Mouse (Mus musculus): ENCODE data around the gene Plekhm2. TPM values are rescaled to one million over a fixed set of nuclear protein-coding genes. Genes with fewer than 3 reads are reported as not detected.

Plekhm2 gene
- polyA plus RNA-seq, 1 experiment from 2014 or later, result 3.4 TPM

DNA sequence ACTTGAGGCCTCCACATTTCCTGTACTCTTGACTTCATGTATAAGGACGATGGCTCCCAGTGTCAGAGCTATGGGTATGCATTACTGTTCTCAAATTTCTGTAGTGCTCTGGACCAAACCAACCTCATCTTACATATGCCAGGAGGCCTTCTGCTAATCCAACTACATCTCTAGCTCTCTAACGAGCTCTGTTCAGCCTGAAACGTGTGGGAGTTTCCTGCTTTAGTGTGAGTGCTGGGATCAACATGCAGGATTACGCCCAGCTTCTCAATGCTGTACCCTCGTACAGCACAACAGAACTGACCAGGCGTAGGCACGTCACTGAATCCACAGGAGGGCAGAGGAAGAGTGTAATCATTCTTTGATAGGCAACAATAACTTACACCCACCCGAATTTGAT lies 21.8 kb upstream of the Plekhm2 start:
- Histone ChIP-seq H3K4me2 (no peak overlapping the region), H3K9me3 (ENCODE audit: control insufficient read depth, low read length) (no peaks in the 10 kb centered on the region), H3K4me3 (ENCODE audit: low read depth, low read length) (no peak overlapping the region), H3K4me1 (replicated peaks; ENCODE audit: control insufficient read depth, insufficient read depth, low read length) (peaks cover 5% of the 10 kb centered on the region; the same call in 1 of the 2 replicates), H3K9ac (ENCODE audit: low read depth, low read length) (no peak overlapping the region), H3K27ac (ENCODE audit: low read depth, low read length) (no peak overlapping the region), H3K27me3 (replicated peaks; ENCODE audit: control insufficient read depth, insufficient read depth, low read length) (no peaks in the 10 kb centered on the region), H3K36me3 (ENCODE audit: control insufficient read depth, insufficient read depth, low read length) (peaks cover 38% of the 10 kb centered on the region)
- ATAC-seq (replicated peaks; ENCODE audit: low FRiP score) (no peak), DNase-seq (ENCODE audit: low spot score) (no peak)
- 79% methylated on average over 8 of the region's 8 CpGs for WGBS

DNA sequence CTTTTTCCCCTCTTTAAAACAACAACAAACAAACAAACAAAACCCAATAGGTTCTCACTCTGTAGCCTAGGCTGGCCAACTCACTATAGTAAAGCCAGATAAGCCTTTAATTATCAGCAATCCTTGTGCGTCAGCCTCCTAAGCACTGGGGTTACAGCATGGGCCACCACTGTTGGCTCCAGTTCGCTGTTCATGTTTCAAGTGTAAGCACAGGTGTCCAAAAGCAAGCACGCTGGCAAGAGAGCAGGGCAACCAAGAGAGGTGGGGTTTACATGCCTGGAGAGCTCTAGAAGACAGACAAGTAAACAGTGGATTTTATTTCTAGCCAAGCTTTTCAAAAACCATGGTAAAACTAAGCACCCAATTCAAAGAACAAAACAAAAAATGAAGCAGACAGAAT lies 21.4 kb upstream of the Plekhm2 start:
- Histone ChIP-seq H3K4me3 (ENCODE audit: low read depth, low read length) (no peak overlapping the region), H3K27me3 (replicated peaks; ENCODE audit: control insufficient read depth, insufficient read depth, low read length) (no peaks in the 10 kb centered on the region), H3K9me3 (ENCODE audit: control insufficient read depth, low read length) (no peaks in the 10 kb centered on the region), H3K4me2 (no peak overlapping the region), H3K4me1 (replicated peaks; ENCODE audit: control insufficient read depth, insufficient read depth, low read length) (peaks cover 7% of the 10 kb centered on the region; the same call in 1 of the 2 replicates), H3K27ac (ENCODE audit: low read depth, low read length) (no peak overlapping the region), H3K9ac (ENCODE audit: low read depth, low read length) (no peak overlapping the region), H3K36me3 (ENCODE audit: control insufficient read depth, insufficient read depth, low read length) (peaks cover 36% of the 10 kb centered on the region)
- DNase-seq (ENCODE audit: low spot score) (no peak), ATAC-seq (replicated peaks; ENCODE audit: low FRiP score) (no peak)
- WGBS, result 92% methylated on average over 3 of the region's 3 CpGs

DNA sequence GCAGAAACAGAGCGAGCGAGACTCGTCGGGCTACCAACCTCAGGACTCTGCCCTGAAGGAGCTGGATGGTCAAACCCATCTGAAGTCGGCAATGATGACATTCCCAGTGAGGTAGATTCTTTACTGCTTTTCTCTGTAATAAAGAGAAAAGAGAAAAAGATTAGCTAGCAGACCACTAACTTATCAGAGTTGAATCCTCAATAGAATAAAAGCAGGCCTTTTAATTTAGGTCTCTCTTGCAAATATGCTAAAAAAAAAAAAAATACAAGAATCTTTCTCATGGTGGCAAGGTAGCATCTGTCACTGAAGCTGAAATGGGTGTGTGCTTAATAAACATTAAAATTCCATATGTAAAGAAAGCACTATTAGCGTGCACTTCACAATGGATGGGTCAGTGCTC lies 20.8 kb upstream of the Plekhm2 start, which contains the start of gene Rsc1a1:
Gene Rsc1a1 (minus strand): TSS at position 101 of the 400 bp plus-strand sequence.
- H3K27me3 ChIP-seq (replicated peaks; ENCODE audit: control insufficient read depth, insufficient read depth, low read length), result no peaks in the 10 kb centered on the region
- peaks cover 9% of the 10 kb centered on the region; the same call in 1 of the 2 replicates for H3K4me1 ChIP-seq (replicated peaks; ENCODE audit: control insufficient read depth, insufficient read depth, low read length)
- peaks cover 36% of the 10 kb centered on the region for H3K36me3 ChIP-seq (ENCODE audit: control insufficient read depth, insufficient read depth, low read length)
- no peaks in the 10 kb centered on the region for H3K9me3 ChIP-seq (ENCODE audit: control insufficient read depth, low read length)
- no peak within 1 kb of the TSS for H3K27ac ChIP-seq (ENCODE audit: low read depth, low read length)
- no peak within 1 kb of the TSS for H3K4me3 ChIP-seq (ENCODE audit: low read depth, low read length)
- no peak within 1 kb of the TSS for H3K9ac ChIP-seq (ENCODE audit: low read depth, low read length)
- H3K4me2 ChIP-seq, result no peak within 1 kb of the TSS
- DNase-seq (ENCODE audit: low spot score) (no peak), ATAC-seq (replicated peaks; ENCODE audit: low FRiP score) (no peak)
- 96% methylated on average over 6 of the region's 6 CpGs for WGBS

DNA sequence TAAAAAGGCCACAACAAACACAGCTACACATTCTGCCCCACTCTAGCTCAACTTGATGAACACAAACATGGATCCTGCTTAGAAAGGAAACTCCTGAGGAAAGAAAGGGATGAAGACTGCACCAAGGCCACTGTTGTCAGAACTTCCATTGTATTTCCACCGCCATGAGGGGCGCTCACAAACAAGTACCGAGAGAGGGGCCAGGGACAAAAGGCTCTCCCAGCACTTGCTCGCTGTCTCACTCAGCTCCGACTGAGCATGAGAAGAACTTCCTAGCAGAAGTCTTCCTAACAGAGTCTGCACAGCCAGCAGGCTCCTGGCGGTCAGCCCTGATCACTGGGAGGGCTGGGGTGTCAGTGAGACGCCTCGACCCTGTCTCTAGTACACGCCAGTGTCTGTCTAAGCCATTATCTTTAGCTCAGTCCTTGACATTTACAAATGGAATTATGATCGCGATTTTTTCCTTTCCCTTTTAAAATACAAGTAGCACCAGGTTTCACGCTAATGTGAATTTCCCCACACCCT lies 18.1 kb upstream of the Plekhm2 start:
- H3K36me3 ChIP-seq (ENCODE audit: control insufficient read depth, insufficient read depth, low read length), result peaks cover 31% of the 10 kb centered on the region

DNA sequence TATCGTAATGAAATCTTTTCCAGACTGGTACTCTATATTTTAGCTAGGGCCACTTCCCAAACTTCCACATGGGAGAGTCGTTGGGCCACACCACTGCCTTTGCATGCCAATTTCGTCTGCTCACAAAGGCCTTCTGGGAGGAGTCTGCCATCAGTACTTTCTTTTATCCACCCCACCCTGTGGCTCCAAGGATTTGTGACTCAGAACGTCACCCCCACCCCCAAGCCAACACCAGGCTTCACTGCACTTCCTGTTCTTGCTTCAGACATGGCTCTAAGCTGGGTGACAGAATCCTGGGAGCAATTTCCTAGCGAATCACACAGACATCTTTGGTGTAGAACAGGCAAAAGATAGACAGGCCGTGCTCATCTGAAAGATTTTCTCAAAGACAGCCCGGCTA lies 17.1 kb upstream of the Plekhm2 start:
- WGBS, result 68% methylated on average over 7 of the region's 7 CpGs
- H3K36me3 ChIP-seq (ENCODE audit: control insufficient read depth, insufficient read depth, low read length), result peaks cover 29% of the 10 kb centered on the region
- no peak overlapping the region for H3K4me2 ChIP-seq
- H3K9me3 ChIP-seq (ENCODE audit: control insufficient read depth, low read length), result no peaks in the 10 kb centered on the region
- ATAC-seq (replicated peaks; ENCODE audit: low FRiP score) (no peak), DNase-seq (ENCODE audit: low spot score) (no peak)
- no peak overlapping the region for H3K9ac ChIP-seq (ENCODE audit: low read depth, low read length)
- peaks cover 9% of the 10 kb centered on the region; the same call in 1 of the 2 replicates for H3K4me1 ChIP-seq (replicated peaks; ENCODE audit: control insufficient read depth, insufficient read depth, low read length)
- no peaks in the 10 kb centered on the region for H3K27me3 ChIP-seq (replicated peaks; ENCODE audit: control insufficient read depth, insufficient read depth, low read length)
- no peak overlapping the region for H3K27ac ChIP-seq (ENCODE audit: low read depth, low read length)
- no peak overlapping the region for H3K4me3 ChIP-seq (ENCODE audit: low read depth, low read length)

More for the DNA sequence above, 18.1 kb upstream of the Plekhm2 start:
- Histone ChIP-seq H3K4me2 (no peak overlapping the region), H3K9ac (ENCODE audit: low read depth, low read length) (no peak overlapping the region), H3K4me3 (ENCODE audit: low read depth, low read length) (no peak overlapping the region), H3K9me3 (ENCODE audit: control insufficient read depth, low read length) (no peaks in the 10 kb centered on the region), H3K27me3 (replicated peaks; ENCODE audit: control insufficient read depth, insufficient read depth, low read length) (no peaks in the 10 kb centered on the region), H3K27ac (ENCODE audit: low read depth, low read length) (no peak overlapping the region), H3K4me1 (replicated peaks; ENCODE audit: control insufficient read depth, insufficient read depth, low read length) (peaks cover 9% of the 10 kb centered on the region; the same call in 1 of the 2 replicates)
- WGBS, result 79% methylated on average over 12 of the region's 12 CpGs
- ATAC-seq (replicated peaks; ENCODE audit: low FRiP score) (no peak), DNase-seq (ENCODE audit: low spot score) (no peak)

DNA sequence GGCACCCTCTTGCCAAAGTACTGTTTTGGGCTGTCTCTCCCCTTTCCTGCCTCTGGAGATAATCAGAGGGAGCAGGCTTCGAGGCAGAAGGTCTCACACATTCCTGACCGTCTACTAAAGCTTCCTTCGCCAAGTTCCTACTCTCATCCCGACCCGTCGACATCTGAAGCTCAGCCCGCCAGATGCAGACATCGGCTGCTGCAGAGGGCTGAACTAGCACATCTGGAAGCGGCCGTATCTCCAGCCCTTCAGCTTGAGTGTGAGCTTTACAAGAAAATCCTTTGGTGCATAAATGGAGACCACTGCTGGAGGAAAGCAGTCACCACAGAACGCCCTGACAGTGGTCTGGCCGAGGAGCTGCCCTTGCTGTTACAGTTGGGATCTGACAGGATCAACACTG lies 16.2 kb upstream of the Plekhm2 start:
- H3K27me3 ChIP-seq (replicated peaks; ENCODE audit: control insufficient read depth, insufficient read depth, low read length), result no peaks in the 10 kb centered on the region
- H3K9me3 ChIP-seq (ENCODE audit: control insufficient read depth, low read length), result no peaks in the 10 kb centered on the region
- 62% methylated on average over 12 of the region's 12 CpGs for WGBS
- no peak overlapping the region for H3K4me3 ChIP-seq (ENCODE audit: low read depth, low read length)
- peaks cover 9% of the 10 kb centered on the region; the same call in 1 of the 2 replicates for H3K4me1 ChIP-seq (replicated peaks; ENCODE audit: control insufficient read depth, insufficient read depth, low read length)
- peaks cover 22% of the 10 kb centered on the region for H3K36me3 ChIP-seq (ENCODE audit: control insufficient read depth, insufficient read depth, low read length)
- H3K9ac ChIP-seq (ENCODE audit: low read depth, low read length), result no peak overlapping the region
- ATAC-seq (replicated peaks; ENCODE audit: low FRiP score) (no peak), DNase-seq (ENCODE audit: low spot score) (no peak)
- H3K4me2 ChIP-seq, result no peak overlapping the region
- H3K27ac ChIP-seq (ENCODE audit: low read depth, low read length), result no peak overlapping the region

DNA sequence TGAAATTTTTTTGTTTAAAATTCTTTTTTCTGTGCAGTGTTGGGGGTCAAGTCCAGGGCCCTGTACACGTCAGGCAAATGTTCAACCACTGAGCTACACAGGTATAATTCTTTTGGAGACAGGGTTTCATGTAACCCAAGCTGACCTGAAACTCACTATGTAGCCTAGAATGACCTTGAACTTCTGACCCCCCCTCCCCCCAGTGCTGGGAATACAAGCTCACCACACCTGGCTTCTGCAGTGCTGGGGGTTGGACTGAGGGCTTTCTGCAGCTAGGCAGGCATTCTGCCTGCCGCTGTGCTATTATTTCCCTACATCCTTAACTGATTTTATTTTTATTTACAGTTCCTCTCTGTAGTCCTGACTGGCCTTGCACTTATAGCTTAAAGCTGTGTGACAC lies 14.3 kb upstream of the Plekhm2 start:
- no peak for DNase-seq (ENCODE audit: low spot score)
- no peaks in the 10 kb centered on the region for H3K27me3 ChIP-seq (replicated peaks; ENCODE audit: control insufficient read depth, insufficient read depth, low read length)
- H3K4me2 ChIP-seq, result no peak overlapping the region
- H3K36me3 ChIP-seq (ENCODE audit: control insufficient read depth, insufficient read depth, low read length), result peaks cover 6% of the 10 kb centered on the region
- no peaks in the 10 kb centered on the region for H3K9me3 ChIP-seq (ENCODE audit: control insufficient read depth, low read length)
- 83% methylated on average over 2 of the region's 2 CpGs for WGBS
- H3K4me1 ChIP-seq (replicated peaks; ENCODE audit: control insufficient read depth, insufficient read depth, low read length), result peaks cover 6% of the 10 kb centered on the region; the same call in 1 of the 2 replicates
- no peak overlapping the region for H3K4me3 ChIP-seq (ENCODE audit: low read depth, low read length)
- H3K27ac ChIP-seq (ENCODE audit: low read depth, low read length), result no peak overlapping the region
- no peak overlapping the region for H3K9ac ChIP-seq (ENCODE audit: low read depth, low read length)
- 0 out of 2 replicates have a peak, but pooled peaks have one; percentile 7 for ATAC-seq (replicated peaks; ENCODE audit: low FRiP score)

DNA sequence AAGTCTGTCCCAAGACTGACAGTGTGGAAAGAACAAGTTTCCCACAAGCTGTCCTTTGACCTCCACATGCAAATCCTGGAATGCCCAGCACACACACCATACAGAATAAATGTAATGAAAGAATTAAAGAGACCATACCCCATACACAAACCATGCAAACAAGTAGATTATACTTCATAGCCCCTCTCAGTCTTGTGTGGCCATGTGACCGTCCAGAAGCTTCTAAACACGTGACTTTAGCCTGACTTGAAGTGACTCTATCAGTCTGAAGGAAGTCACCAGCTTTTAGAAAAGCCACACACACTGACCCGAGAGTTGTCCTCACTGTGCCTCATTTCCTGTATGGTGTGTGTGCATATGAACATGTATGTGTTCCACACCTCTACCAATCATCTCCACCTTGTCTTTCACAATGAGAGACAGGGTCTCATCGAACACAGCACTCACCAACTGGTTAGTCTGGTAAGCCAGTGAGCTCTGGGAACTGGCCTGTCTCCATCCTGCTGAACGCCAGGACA lies 11.8 kb upstream of the Plekhm2 start:
- H3K27me3 ChIP-seq (replicated peaks; ENCODE audit: control insufficient read depth, insufficient read depth, low read length), result no peaks in the 10 kb centered on the region
- ATAC-seq (replicated peaks; ENCODE audit: low FRiP score) (no peak; the same call in 1 of the 2 replicates), DNase-seq (ENCODE audit: low spot score) (no peak)
- H3K27ac ChIP-seq (ENCODE audit: low read depth, low read length), result no peak overlapping the region
- peaks cover 4% of the 10 kb centered on the region; the same call in 1 of the 2 replicates for H3K4me1 ChIP-seq (replicated peaks; ENCODE audit: control insufficient read depth, insufficient read depth, low read length)
- H3K36me3 ChIP-seq (ENCODE audit: control insufficient read depth, insufficient read depth, low read length), result no peaks in the 10 kb centered on the region
- H3K9ac ChIP-seq (ENCODE audit: low read depth, low read length), result no peak overlapping the region
- no peak overlapping the region for H3K4me2 ChIP-seq
- 64% methylated on average over 5 of the region's 5 CpGs for WGBS
- no peak overlapping the region for H3K4me3 ChIP-seq (ENCODE audit: low read depth, low read length)
- H3K9me3 ChIP-seq (ENCODE audit: control insufficient read depth, low read length), result no peaks in the 10 kb centered on the region

DNA sequence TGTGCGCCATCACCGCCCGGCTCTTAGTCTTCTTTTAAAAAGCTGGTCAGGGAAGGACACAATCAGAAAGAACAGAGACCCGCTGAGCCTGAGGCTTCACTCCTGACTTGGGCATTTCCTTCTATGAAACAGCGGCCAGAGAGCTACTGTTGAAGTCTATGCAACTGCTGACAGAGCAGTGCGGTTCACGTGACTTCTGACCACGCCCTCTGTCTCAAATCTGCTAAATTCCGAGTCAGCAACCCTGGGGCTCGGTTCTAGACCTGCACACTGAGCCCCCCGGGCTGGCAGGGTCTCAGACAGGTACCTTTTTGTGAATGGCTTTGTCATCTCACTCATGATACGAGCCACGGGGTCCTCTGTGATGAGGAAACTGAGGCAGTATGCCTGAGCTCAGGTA lies 7.6 kb upstream of the Plekhm2 start:
- H3K4me3 ChIP-seq (ENCODE audit: low read depth, low read length), result no peak overlapping the region
- no peaks in the 10 kb centered on the region for H3K36me3 ChIP-seq (ENCODE audit: control insufficient read depth, insufficient read depth, low read length)
- H3K27me3 ChIP-seq (replicated peaks; ENCODE audit: control insufficient read depth, insufficient read depth, low read length), result no peaks in the 10 kb centered on the region
- H3K9ac ChIP-seq (ENCODE audit: low read depth, low read length), result no peak overlapping the region
- H3K9me3 ChIP-seq (ENCODE audit: control insufficient read depth, low read length), result no peaks in the 10 kb centered on the region
- 64% methylated on average over 13 of the region's 13 CpGs for WGBS
- no peaks in the 10 kb centered on the region; the same call in 1 of the 2 replicates for H3K4me1 ChIP-seq (replicated peaks; ENCODE audit: control insufficient read depth, insufficient read depth, low read length)
- no peak overlapping the region for H3K27ac ChIP-seq (ENCODE audit: low read depth, low read length)
- no peak for DNase-seq (ENCODE audit: low spot score)
- ATAC-seq (replicated peaks; ENCODE audit: low FRiP score), result no peak
- no peak overlapping the region for H3K4me2 ChIP-seq

Measured in liver, embryonic 11.5 days (tissue).